Mouse (Mus musculus) kidney, postnatal 14 days (tissue): ENCODE results near the gene Fgfr2.

Source experiments
- DNase-seq: peaks from one replicate; pipeline ENCODE4 v3.0.0; 2022; ENCODE audit warnings: mixed read lengths

The Fgfr2 gene

DNA sequence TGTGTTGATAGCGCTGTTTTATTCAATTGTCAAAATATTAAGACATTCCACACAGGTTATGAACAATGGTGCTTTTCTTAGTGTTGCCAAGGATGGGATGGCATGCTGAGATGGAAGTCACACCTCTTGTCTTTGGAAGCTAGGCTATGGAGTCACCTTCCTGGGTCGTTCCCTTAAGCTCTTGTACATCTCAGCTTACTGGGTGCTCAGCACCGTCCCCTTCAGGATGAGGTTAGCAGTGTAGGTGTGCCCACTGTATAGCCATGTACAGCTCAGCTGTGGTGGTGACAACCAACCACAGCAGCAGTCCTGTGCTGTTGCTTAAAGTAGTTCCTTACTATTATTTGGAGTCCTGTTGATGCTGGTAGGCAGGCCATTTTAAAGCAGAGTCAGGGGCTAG is 2140.3 kb downstream of the Fgfr2 start:
- no peak for DNase-seq

DNA sequence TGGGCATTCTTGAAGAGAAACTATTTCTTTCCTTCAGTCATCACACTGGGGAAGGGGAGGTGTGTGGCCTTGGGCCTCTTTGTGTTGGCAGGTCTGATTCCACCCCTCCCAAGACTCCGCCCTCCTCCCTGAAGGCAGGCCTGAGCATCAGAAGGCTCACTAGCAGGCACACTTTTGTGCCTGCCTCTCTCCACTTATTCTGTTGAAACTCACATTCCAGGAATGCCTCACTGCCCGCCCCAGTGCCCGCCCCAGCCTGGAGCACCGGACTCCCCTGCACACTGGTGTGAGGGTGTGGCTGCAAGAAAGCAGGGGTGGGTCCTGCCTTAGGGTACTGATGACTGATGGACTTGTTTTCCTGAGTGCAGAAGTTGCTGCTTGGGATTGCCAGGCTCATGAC is 2140.8 kb downstream of the Fgfr2 start:
- peak; percentile 63 for DNase-seq

GRCm38 (mm10) chr7:130980130-130980529 is 2143.0 kb downstream of the Fgfr2 start:
- no peak for DNase-seq

DNA sequence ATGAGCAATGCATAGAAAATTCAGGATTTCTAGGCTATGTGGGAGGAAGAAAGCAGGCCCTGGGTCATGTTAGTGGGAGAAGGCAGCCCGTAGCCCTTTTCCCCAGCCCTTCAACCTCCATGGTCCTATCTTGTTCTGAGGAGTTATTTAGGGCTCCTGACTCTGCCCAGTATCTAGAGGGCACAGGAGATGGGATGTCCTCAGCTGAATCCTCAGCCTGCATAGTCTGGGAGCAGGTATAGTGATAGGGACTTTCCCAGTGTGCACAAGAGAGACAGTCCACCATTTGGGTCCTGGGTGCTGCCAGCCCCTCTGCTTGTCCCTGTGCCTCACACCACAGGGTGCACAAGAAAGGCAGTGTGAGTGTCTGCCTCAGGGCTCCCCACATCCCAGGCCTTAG is 2144.6 kb downstream of the Fgfr2 start:
- no peak for DNase-seq

- DNase-seq, result peak; percentile 93
Observed at GRCm38 (mm10) chr7:130977794-130978521, 2145.2 kb downstream of the Fgfr2 start.

DNA sequence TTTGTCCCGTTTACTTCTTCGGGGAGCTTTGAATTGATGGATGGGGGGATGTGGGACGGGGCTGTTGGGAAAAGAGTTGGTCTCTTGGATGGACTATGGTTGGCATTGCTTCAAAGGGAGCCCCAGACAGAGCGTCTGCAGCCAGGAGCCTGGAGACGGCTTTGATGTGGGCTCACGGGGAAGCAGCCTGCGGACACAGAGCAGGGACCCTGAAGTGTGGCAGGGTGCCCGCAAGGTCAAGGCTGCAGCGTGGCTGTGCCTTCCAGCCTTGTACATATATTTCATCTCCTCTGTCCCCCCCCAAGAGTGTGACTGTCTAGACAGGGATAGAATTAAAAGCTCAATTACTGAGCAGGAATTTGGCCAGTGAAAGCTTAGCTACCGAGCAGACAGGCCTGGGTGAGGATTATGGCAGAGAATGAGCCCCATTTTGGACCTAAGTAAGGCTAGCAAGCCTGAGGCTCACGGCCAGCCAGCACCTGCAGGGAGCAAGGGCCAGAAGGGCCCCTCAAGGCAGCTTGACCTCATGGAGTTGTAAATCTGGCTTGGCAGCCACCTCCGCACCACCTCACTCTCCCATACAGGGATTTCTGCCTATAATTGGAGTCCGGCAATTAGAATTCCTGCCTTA is 2146.7 kb downstream of the Fgfr2 start:
- DNase-seq, result no peak

GRCm38 (mm10) chr7:130972767-130973166 is 2150.4 kb downstream of the Fgfr2 start:
- no peak for DNase-seq

DNA sequence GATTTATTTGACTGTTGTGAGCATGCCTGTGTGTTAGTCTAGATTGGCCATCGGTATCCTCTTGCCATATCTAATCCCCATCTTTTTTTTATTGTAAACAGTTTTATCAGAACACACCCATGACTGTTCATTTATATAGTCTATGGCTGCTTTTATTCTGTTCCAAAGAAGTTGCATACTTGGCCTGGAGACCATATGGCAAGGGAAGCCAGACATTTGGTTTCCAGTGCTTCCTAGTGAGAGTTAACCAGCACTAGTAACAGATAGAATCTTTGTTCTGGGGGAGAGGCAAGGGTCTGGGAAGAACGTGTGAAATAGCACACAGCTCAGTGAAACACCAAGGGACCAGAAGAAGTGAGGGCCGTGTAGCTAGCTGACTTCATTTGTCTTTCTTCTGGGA is 2153.6 kb downstream of the Fgfr2 start:
- DNase-seq, result no peak

- DNase-seq, result no peak
Observed at GRCm38 (mm10) chr7:130969076-130969475, 2154.1 kb downstream of the Fgfr2 start.

GRCm38 (mm10) chr7:130968537-130968936 is 2154.6 kb downstream of the Fgfr2 start:
- peak; percentile 35 for DNase-seq

- no peak for DNase-seq
Observed at GRCm38 (mm10) chr7:130967901-130968300, 2155.2 kb downstream of the Fgfr2 start.

DNA sequence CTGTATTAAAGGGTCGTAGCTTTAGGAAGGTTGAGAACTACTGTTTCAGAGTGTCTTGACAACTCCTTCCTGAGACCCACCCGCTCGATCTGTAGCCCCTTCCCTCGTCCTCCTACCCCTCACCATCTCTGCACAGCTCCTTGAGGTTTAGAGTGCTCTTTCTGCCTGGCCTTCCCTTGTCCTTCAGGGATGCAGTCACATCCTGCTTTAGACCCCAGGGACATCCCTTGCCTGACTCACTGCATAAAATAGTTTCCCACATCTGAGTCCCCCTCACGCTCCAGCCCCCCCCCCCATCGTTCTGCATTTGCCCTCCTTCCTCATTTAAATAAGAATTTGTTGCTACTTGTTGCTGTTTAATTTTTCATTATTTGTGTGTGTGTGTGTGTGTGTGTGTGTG is 2156.3 kb downstream of the Fgfr2 start:
- DNase-seq, result no peak

GRCm38 (mm10) chr7:130966451-130966850 is 2156.7 kb downstream of the Fgfr2 start:
- DNase-seq, result no peak

GRCm38 (mm10) chr7:130965909-130966365 is 2157.2 kb downstream of the Fgfr2 start:
- DNase-seq, result peak; percentile 42

- DNase-seq, result no peak
Observed at GRCm38 (mm10) chr7:130965396-130965795, 2157.8 kb downstream of the Fgfr2 start.

DNA sequence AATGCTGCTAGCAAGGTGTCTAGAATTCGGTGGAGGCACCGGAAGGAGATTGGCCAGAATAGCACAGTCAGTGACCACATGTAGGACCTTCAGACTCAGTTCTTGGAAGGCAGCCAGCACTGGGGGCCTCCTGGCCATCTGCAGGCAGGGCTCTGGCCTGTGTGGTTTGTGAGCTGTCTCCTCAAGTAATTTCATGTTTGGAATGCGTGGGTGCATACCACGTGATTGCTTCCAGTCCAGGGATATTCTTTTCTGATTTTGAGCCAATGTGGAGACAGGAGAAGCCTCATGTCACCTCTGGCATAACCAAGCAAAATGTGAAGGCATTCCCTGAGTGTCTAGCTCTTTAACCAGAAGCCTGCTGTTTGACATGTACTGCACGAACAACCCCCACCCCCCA is 2158.5 kb downstream of the Fgfr2 start:
- peak; percentile 92 for DNase-seq

- no peak for DNase-seq
Observed at GRCm38 (mm10) chr7:130961429-130961828, 2161.7 kb downstream of the Fgfr2 start.

DNA sequence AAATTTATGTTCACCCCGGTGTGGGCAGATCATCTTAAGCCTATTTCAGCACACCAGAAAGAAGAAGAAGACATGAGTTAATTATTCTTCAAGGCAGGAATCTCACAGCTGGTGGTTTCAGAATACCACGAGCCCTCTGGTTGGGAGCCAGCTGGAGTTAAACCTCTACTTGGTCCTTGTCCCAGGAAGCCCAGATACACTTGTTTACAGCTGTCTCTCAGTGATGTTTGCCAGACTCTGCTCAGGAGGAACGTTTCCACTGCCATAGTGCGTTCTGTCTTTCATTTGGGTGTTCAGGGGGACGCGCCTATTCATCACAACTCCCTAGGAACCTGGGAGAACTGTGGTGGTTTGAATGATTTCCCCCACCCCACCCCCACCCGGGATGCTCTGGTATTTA is 2163.3 kb downstream of the Fgfr2 start:
- peak; percentile 86 for DNase-seq

DNA sequence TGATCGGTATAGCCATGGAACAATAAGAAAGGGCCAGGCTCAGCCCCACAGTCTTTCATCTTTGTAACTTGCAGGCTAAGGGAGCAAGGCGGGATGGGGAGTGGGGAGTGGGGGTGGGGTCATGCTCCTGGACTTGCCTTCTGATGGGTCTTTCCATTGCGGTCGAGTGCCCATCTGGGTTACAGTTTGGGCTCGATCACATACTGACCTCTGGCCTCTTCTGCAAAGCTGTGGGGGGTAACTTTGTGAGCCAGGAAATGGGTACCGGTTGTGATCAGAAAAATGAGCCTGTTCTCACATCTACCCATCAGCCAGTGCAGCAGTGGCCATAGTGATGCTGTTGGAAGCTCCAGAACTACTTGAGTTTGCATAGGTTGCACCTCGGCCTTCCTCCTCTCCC is 2164.6 kb downstream of the Fgfr2 start:
- DNase-seq, result peak; percentile 38

- DNase-seq, result no peak
Observed at GRCm38 (mm10) chr7:130954177-130954601, 2169.0 kb downstream of the Fgfr2 start.

DNA sequence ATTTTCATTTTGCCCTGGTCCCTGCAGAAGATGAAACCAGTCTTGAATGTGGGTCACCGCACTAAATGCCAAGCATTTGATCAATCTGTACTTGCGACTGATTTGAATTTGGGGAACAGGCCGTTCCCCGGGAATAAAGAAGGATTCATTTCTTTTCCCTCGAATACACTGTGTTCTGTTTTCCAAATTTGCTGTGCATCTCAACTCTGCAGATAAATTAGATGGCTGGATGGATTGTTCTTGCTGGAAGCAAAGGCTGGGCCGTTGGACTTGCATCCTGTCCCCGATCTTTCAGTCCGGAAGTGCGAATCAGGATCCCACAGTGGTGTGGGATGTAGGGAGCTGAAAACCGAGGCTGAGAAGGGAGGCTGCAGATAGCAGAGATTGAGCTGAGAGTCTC is 2169.8 kb downstream of the Fgfr2 start:
- no peak for DNase-seq

DNA sequence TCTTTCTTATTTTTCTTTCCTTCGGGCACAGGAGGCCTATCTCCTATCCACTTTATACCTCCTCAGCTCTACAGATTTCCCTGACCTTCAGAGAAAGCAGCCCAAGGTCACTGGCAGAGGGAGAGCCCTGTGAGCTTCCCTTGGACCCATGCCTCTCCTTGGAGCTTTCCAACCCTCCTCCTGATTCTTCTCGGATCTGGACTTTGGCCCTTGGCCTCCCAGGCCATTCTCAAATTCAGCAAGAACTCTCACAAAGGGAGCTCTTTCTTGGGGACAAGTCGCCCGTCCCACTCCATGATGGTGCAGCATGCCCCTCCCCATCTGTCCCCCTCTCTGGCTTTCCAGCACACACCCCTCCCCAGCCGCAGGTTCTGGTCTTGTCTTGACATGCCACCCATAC is 2172.1 kb downstream of the Fgfr2 start:
- no peak for DNase-seq

DNA sequence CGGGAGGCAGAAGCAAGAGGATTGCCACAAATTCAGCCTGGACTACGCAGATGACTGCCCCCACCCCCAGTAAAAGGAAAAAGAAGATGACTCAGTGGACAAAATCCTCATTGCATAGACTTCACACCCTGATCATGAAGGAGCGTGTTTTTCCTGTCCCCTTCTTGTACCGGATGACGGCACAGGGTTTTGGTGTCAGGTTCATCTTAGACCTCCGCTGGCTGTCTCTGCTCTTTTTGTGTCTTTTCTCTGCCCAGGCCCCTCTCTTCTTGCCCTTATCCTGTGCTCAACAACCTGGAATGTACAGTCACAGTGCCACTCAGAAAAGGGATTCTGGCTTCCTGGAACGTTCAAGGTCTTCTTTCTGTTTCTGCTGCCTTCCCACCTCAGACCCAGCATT is 2172.7 kb downstream of the Fgfr2 start:
- no peak for DNase-seq

DNA sequence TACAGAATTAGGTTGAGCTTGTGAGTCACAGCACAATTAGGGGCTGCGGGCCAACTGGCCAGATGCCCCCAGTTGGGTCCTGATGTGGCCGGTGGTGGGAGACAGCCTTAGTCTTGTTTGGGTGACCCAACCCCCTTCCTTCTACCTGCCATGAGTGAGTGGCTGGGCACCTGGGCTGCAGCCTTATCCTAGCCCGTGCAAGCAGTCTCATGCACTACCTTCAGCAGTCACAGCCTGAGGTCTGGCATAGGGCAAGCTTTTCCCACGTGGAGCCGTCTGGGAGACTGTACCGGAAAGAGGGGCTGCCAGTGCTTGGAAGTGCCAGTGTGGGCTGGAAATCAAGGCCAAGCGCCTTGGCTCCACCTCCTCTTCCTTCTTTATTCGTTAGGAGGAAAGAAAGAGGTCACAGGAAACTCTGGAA is 2173.8 kb downstream of the Fgfr2 start:
- peak; percentile 69 for DNase-seq
